Mouse (Mus musculus): ENCODE measurements around the gene Fam129a. TPM values are rescaled to one million over a fixed set of nuclear protein-coding genes. Genes with fewer than 3 reads are reported as not detected.

Fam129a gene
- polyA plus RNA-seq, 1 experiment from 2014 or later: 4.7 TPM

DNA sequence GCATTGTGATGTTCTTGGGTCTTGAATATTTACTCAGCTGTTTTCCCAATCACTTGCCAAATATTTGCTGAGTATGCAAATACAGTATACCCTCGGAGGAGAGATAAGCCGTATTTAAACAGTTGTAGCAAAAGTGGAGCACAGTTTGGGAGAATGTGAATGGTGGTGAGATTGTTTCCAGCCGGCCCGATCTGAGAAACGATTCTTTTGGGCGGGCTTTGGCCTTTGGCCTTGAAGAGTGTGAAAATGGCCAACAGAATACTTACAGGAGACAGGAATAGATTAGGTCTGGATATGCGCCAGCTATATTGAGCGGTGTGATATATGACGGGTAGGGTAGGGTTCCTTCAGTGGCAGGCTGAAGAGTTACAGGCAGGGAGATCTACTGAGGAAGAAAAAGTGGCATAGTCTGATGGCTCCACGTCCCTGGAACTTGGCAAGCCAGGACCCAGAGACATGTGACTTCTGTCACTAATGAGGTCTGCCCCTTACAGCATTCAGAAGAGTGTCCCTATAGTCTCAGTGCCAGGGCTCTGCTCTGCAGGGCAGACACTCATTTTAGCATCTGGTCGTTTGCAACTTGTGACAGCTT lies 60.8 kb downstream of the Fam129a start:
- H3K9me3 ChIP-seq: no peaks in the 10 kb centered on the region
- no peak overlapping the region for H3K9ac ChIP-seq
- peaks cover 12% of the 10 kb centered on the region; the same call in 1 of the 2 replicates for H3K4me1 ChIP-seq
- no peaks in the 10 kb centered on the region for H3K27me3 ChIP-seq (replicated peaks)
- WGBS: 71% methylated on average over 11 of the region's 11 CpGs
- H3K4me2 ChIP-seq (replicated peaks): no peak overlapping the region
- no peak overlapping the region for H3K4me3 ChIP-seq
- no peak overlapping the region for H3K27ac ChIP-seq
- no peaks in the 10 kb centered on the region for H3K36me3 ChIP-seq
- no peak for ATAC-seq (ENCODE audit: low FRiP score, low read depth)

DNA sequence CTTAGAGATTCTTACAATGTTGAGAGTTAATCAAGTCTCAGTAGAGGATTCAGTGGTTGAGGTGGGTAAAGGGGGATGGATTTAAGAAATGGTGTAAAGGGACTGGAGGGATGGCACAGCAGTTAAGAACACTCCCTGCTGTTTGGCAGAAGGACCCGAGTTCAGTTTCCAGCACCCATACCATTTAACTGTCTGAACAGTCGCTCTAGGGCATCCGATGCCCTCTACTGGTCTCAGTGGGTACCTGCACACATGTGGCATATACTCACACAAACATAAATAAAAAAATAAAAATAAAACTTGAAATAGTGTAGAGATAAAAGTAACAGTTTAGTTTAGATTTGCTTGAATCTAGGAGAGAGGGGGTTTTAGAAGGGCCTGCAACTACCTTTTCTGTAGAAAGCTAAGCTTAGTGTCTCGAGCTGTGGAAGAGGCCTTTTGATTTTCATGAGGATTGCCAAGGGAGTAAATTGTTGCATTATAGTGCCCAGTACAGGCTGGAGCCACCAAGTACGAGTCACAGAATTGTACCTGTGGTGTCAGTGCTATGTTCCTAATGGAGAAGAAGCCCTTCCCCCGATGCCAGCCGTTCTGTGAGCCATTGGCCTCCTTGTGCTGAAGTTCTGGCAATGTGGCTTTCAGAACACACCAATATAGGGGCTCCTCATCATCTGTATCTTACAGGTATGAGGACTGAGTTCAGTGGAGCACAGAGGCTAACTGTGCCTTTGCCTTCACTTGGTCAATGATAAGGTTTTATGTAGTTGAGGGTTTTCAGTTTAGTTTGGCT lies 61.8 kb downstream of the Fam129a start:
- no peak overlapping the region for H3K27ac ChIP-seq
- H3K9me3 ChIP-seq: no peaks in the 10 kb centered on the region
- no peak overlapping the region for H3K4me2 ChIP-seq (replicated peaks)
- no peak overlapping the region for H3K9ac ChIP-seq
- WGBS: 95% methylated on average over 7 of the region's 7 CpGs
- no peaks in the 10 kb centered on the region for H3K27me3 ChIP-seq (replicated peaks)
- no peak for ATAC-seq (ENCODE audit: low FRiP score, low read depth)
- H3K4me1 ChIP-seq: peaks cover 12% of the 10 kb centered on the region; the same call in 1 of the 2 replicates
- no peak overlapping the region for H3K4me3 ChIP-seq
- no peaks in the 10 kb centered on the region for H3K36me3 ChIP-seq

GRCm38 (mm10) chr1:151636637-151637036 lies 65.7 kb downstream of the Fam129a start:
- 86% methylated on average over 3 of the region's 3 CpGs for WGBS
- no peak overlapping the region for H3K4me2 ChIP-seq (replicated peaks)
- 0 out of 2 replicates have a peak, but pooled peaks cover 2% of the 10 kb centered on the region for H3K4me1 ChIP-seq
- no peaks in the 10 kb centered on the region for H3K27me3 ChIP-seq (replicated peaks)
- no peak overlapping the region for H3K27ac ChIP-seq
- no peaks in the 10 kb centered on the region for H3K9me3 ChIP-seq
- H3K36me3 ChIP-seq: no peaks in the 10 kb centered on the region
- no peak overlapping the region for H3K9ac ChIP-seq
- no peak overlapping the region for H3K4me3 ChIP-seq
- no peak for ATAC-seq (ENCODE audit: low FRiP score, low read depth)

GRCm38 (mm10) chr1:151637351-151637922 lies 66.5 kb downstream of the Fam129a start:
- no peak overlapping the region for H3K9ac ChIP-seq
- no peak for ATAC-seq (ENCODE audit: low FRiP score, low read depth)

DNA sequence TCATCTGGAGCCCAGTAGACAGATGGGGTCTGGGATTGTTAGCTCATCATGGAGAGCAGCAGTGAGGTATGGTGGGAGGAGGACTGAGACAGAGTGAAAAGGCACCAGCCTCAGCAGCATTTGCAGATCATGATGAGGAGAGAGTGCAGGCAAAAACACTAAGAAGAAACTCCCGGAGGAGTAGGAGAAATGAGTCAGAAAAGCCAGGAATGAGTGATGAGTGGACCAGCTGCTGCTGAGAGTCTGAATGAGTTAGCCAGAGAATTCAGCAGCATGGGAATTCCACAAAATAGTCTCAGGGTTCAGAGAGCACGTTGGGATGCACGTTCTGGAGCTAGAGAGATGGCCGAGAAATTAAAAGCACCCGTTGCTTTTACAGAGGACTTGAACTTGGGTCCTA lies 67.4 kb downstream of the Fam129a start:
- Histone ChIP-seq H3K4me1 (no peaks in the 10 kb centered on the region), H3K27me3 (replicated peaks) (no peaks in the 10 kb centered on the region), H3K9me3 (no peaks in the 10 kb centered on the region), H3K27ac (no peak overlapping the region), H3K4me2 (replicated peaks) (no peak overlapping the region), H3K9ac (no peak overlapping the region), H3K4me3 (no peak overlapping the region), H3K36me3 (no peaks in the 10 kb centered on the region)
- WGBS: 89% methylated on average over 5 of the region's 5 CpGs
- ATAC-seq (ENCODE audit: low FRiP score, low read depth): no peak

More at GRCm38 (mm10) chr1:151637351-151637922, 66.5 kb downstream of the Fam129a start:
- Histone ChIP-seq H3K4me2 (replicated peaks) (no peak overlapping the region), H3K4me1 (no peaks in the 10 kb centered on the region), H3K4me3 (no peak overlapping the region), H3K27me3 (replicated peaks) (no peaks in the 10 kb centered on the region), H3K27ac (no peak overlapping the region), H3K36me3 (no peaks in the 10 kb centered on the region), H3K9me3 (no peaks in the 10 kb centered on the region)
- WGBS: 89% methylated on average over 9 of the region's 9 CpGs

GRCm38 (mm10) chr1:151638770-151639169 lies 67.8 kb downstream of the Fam129a start:
- Histone ChIP-seq H3K4me1 (no peaks in the 10 kb centered on the region), H3K4me2 (replicated peaks) (no peak overlapping the region), H3K4me3 (no peak overlapping the region), H3K36me3 (no peaks in the 10 kb centered on the region), H3K27ac (no peak overlapping the region), H3K27me3 (replicated peaks) (no peaks in the 10 kb centered on the region), H3K9me3 (no peaks in the 10 kb centered on the region), H3K9ac (no peak overlapping the region)
- ATAC-seq (ENCODE audit: low FRiP score, low read depth): no peak
- 95% methylated on average over 2 of the region's 2 CpGs for WGBS

GRCm38 (mm10) chr1:151646380-151646779 lies 75.4 kb downstream of the Fam129a start:
- no peaks in the 10 kb centered on the region for H3K36me3 ChIP-seq
- no peak overlapping the region for H3K9ac ChIP-seq
- 87% methylated on average over 3 of the region's 3 CpGs for WGBS
- H3K27me3 ChIP-seq (replicated peaks): no peaks in the 10 kb centered on the region
- H3K27ac ChIP-seq: no peak overlapping the region
- no peak overlapping the region for H3K4me3 ChIP-seq
- no peaks in the 10 kb centered on the region for H3K4me1 ChIP-seq
- H3K9me3 ChIP-seq: no peaks in the 10 kb centered on the region
- no peak overlapping the region for H3K4me2 ChIP-seq (replicated peaks)
- no peak for ATAC-seq (ENCODE audit: low FRiP score, low read depth)

DNA sequence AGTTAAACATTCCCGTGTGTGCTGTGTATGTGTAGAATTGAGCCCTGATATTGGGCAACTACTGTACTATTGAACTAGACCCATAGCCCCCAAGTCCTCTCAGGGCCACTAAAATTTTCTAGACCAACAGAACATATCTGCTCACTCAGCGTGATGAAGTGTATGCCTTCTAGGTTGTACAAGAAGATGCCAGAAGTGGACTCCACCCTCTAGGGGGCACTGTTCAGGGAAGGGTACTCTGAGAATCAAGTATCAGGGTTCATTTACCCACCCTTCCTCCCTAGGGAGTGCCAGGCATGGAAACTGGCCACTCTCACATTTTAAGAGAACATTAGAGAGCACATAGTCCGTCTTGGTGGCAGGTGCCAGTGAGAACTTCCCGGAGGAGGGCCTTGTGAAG lies 77.1 kb downstream of the Fam129a start:
- no peak overlapping the region for H3K27ac ChIP-seq
- no peaks in the 10 kb centered on the region for H3K9me3 ChIP-seq
- no peaks in the 10 kb centered on the region for H3K27me3 ChIP-seq (replicated peaks)
- no peak overlapping the region for H3K9ac ChIP-seq
- no peak overlapping the region for H3K4me3 ChIP-seq
- ATAC-seq (ENCODE audit: low FRiP score, low read depth): no peak
- no peak overlapping the region for H3K4me2 ChIP-seq (replicated peaks)
- 90% methylated on average over 4 of the region's 4 CpGs for WGBS
- no peaks in the 10 kb centered on the region for H3K4me1 ChIP-seq
- no peaks in the 10 kb centered on the region for H3K36me3 ChIP-seq

GRCm38 (mm10) chr1:151657042-151657605 lies 86.1 kb downstream of the Fam129a start:
- ATAC-seq (ENCODE audit: low FRiP score, low read depth): no peak
- WGBS: 63% methylated on average over 7 of the region's 7 CpGs
- Histone ChIP-seq H3K9ac (no peak overlapping the region), H3K4me3 (no peak overlapping the region), H3K9me3 (no peaks in the 10 kb centered on the region), H3K36me3 (no peaks in the 10 kb centered on the region), H3K27me3 (replicated peaks) (no peaks in the 10 kb centered on the region), H3K4me1 (no peaks in the 10 kb centered on the region), H3K4me2 (replicated peaks) (no peak overlapping the region), H3K27ac (no peak overlapping the region)

- H3K27me3 ChIP-seq (replicated peaks): no peaks in the 10 kb centered on the region
- H3K4me2 ChIP-seq (replicated peaks): no peak overlapping the region
- H3K36me3 ChIP-seq: no peaks in the 10 kb centered on the region
- no peak overlapping the region for H3K9ac ChIP-seq
- no peaks in the 10 kb centered on the region for H3K4me1 ChIP-seq
- no peak overlapping the region for H3K4me3 ChIP-seq
- WGBS: 90% methylated on average over 19 of the region's 19 CpGs
- no peaks in the 10 kb centered on the region for H3K9me3 ChIP-seq
- ATAC-seq (ENCODE audit: low FRiP score, low read depth): no peak
- no peak overlapping the region for H3K27ac ChIP-seq
These were observed 87.4 kb downstream of the Fam129a start for GRCm38 (mm10) chr1:151658291-151658830.

GRCm38 (mm10) chr1:151659636-151660035 lies 88.7 kb downstream of the Fam129a start:
- no peaks in the 10 kb centered on the region for H3K36me3 ChIP-seq
- no peak for ATAC-seq (ENCODE audit: low FRiP score, low read depth)
- 87% methylated on average over 8 of the region's 8 CpGs for WGBS
- H3K4me1 ChIP-seq: no peaks in the 10 kb centered on the region
- no peaks in the 10 kb centered on the region for H3K27me3 ChIP-seq (replicated peaks)
- H3K9ac ChIP-seq: no peak overlapping the region
- H3K9me3 ChIP-seq: no peaks in the 10 kb centered on the region
- H3K4me2 ChIP-seq (replicated peaks): no peak overlapping the region
- no peak overlapping the region for H3K27ac ChIP-seq
- no peak overlapping the region for H3K4me3 ChIP-seq

- Histone ChIP-seq H3K4me2 (replicated peaks) (no peak overlapping the region), H3K4me1 (no peaks in the 10 kb centered on the region), H3K27me3 (replicated peaks) (no peaks in the 10 kb centered on the region), H3K36me3 (no peaks in the 10 kb centered on the region), H3K4me3 (no peak overlapping the region), H3K9ac (no peak overlapping the region), H3K27ac (no peak overlapping the region), H3K9me3 (no peaks in the 10 kb centered on the region)
- no peak for ATAC-seq (ENCODE audit: low FRiP score, low read depth)
- WGBS: 88% methylated on average over 4 of the region's 4 CpGs
These were observed 89.3 kb downstream of the Fam129a start for GRCm38 (mm10) chr1:151660251-151660650.

Data from neural tube, embryonic 12.5 days (tissue).